Mouse (Mus musculus) midbrain, embryonic 13.5 days (tissue): ENCODE measurements around the gene Slamf8. TPM values are rescaled to one million over a fixed set of nuclear protein-coding genes. Genes with fewer than 3 reads are reported as not detected.
A peak's percentile ranks its signal among the peaks of the same experiment; 100 is the strongest.

ENCODE experiments used
- ATAC-seq: fragments of 200-750 bp; cut with Nextera tagmentation; 2 replicates; pipeline ENCODE4 v1.8.0; 2017; ENCODE audit warnings: mild to moderate bottlenecking, moderate TSS enrichment, moderate library complexity
- H3K27ac ChIP-seq: fragments of 300-500 bp; sonication (generic); 2 replicates; pipeline ENCODE4 v1.5.1; 2015; ENCODE audit warnings: inconsistent platforms, mild to moderate bottlenecking, moderate library complexity
- H3K27me3 ChIP-seq: fragments of 300-500 bp; sonication (generic); 2 replicates; pipeline ENCODE4 v1.6.1; 2015; ENCODE audit warnings: mild to moderate bottlenecking, inconsistent platforms
- H3K36me3 ChIP-seq: fragments of 300-500 bp; sonication (generic); 2 replicates; pipeline ENCODE4 v1.6.1; 2015; ENCODE audit warnings: mild to moderate bottlenecking, inconsistent platforms
- H3K4me1 ChIP-seq: fragments of 300-500 bp; sonication (generic); replicated peaks from 2 replicates; pipeline ENCODE4 v1.6.1; 2015; ENCODE audit warnings: inconsistent platforms
- H3K4me2 ChIP-seq: fragments of 300-500 bp; sonication (generic); replicated peaks from 2 replicates; pipeline ENCODE4 v1.6.1; 2015; ENCODE audit warnings: moderate library complexity, mild to moderate bottlenecking, inconsistent platforms
- H3K4me3 ChIP-seq: fragments of 300-500 bp; sonication (generic); replicated peaks from 2 replicates; pipeline ENCODE4 v1.5.1; 2015; ENCODE audit warnings: mild to moderate bottlenecking, inconsistent platforms
- H3K9ac ChIP-seq: fragments of 300-500 bp; sonication (generic); replicated peaks from 2 replicates; pipeline ENCODE4 v1.6.1; 2015; ENCODE audit warnings: mild to moderate bottlenecking, inconsistent platforms
- H3K9me3 ChIP-seq: fragments of 300-500 bp; sonication (generic); 2 replicates; pipeline ENCODE4 v1.6.1; 2016; ENCODE audit warnings: mild to moderate bottlenecking, inconsistent platforms
- WGBS: fragments of 180-500 bp; shearing (Covaris S2); methylation state at CpG from one replicate; pipeline ENCODE4 v1.1.7; 2015; 5-methylcytosine and 5-hydroxymethylcytosine counted together
- polyA plus RNA-seq: library from polyadenylated mRNA; unstranded; fragments of >200 nt; fragmentation: Nextera tagmentation; extraction: Ambion mirVana; gene quantifications from 2 replicates; pipeline ENCODE4 v1.2.1, GENCODE M21; 2015

The Slamf8 gene
- not detected in 2 replicates for polyA plus RNA-seq

- no peak within 1 kb of the TSS for H3K27ac ChIP-seq
- peaks cover 11% of the 10 kb centered on the region for H3K4me1 ChIP-seq
- no peak within 1 kb of the TSS for H3K9ac ChIP-seq
- H3K4me3 ChIP-seq, result no peak within 1 kb of the TSS
- 91% methylated on average over 7 of the region's 7 CpGs for WGBS
- peaks cover 2% of the 10 kb centered on the region; the same call in 1 of the 2 replicates for H3K27me3 ChIP-seq
- no peaks in the 10 kb centered on the region for H3K9me3 ChIP-seq
- no peak for ATAC-seq
- no peaks in the 10 kb centered on the region for H3K36me3 ChIP-seq
- no peak within 1 kb of the TSS for H3K4me2 ChIP-seq
Observed at GRCm38 (mm10) chr1:172590385-172590784, at the start of gene Slamf8. Slamf8 (minus strand) TSS chr1:172590568.

GRCm38 (mm10) chr1:172638781-172639180 lies 48.4 kb upstream of the Slamf8 start:
- Histone ChIP-seq H3K27ac (no peak overlapping the region), H3K9me3 (no peaks in the 10 kb centered on the region), H3K27me3 (no peaks in the 10 kb centered on the region), H3K4me3 (no peak overlapping the region), H3K9ac (no peak overlapping the region), H3K4me1 (no peaks in the 10 kb centered on the region), H3K4me2 (no peak overlapping the region), H3K36me3 (no peaks in the 10 kb centered on the region)
- WGBS, result 77% methylated on average over 2 of the region's 2 CpGs
- no peak for ATAC-seq

GRCm38 (mm10) chr1:172637801-172638200 lies 47.4 kb upstream of the Slamf8 start:
- WGBS, result 80% methylated on average over 4 of the region's 4 CpGs
- no peak for ATAC-seq
- H3K4me3 ChIP-seq, result no peak overlapping the region
- H3K36me3 ChIP-seq, result no peaks in the 10 kb centered on the region
- H3K9me3 ChIP-seq, result no peaks in the 10 kb centered on the region
- H3K4me2 ChIP-seq, result no peak overlapping the region
- H3K27me3 ChIP-seq, result no peaks in the 10 kb centered on the region
- no peak overlapping the region for H3K9ac ChIP-seq
- H3K27ac ChIP-seq, result no peak overlapping the region
- 0 out of 2 replicates have a peak, but pooled peaks cover 3% of the 10 kb centered on the region for H3K4me1 ChIP-seq

- no peak for ATAC-seq
- no peaks in the 10 kb centered on the region for H3K9me3 ChIP-seq
- no peak overlapping the region for H3K4me3 ChIP-seq
- no peak overlapping the region for H3K27ac ChIP-seq
- no peak overlapping the region for H3K4me2 ChIP-seq
- H3K27me3 ChIP-seq, result no peaks in the 10 kb centered on the region
- 0 out of 2 replicates have a peak, but pooled peaks cover 6% of the 10 kb centered on the region for H3K4me1 ChIP-seq
- H3K9ac ChIP-seq, result no peak overlapping the region
- 93% methylated on average over 5 of the region's 5 CpGs for WGBS
- H3K36me3 ChIP-seq, result no peaks in the 10 kb centered on the region
Observed at GRCm38 (mm10) chr1:172636266-172636665, 45.9 kb upstream of the Slamf8 start.

- Histone ChIP-seq H3K4me2 (no peak overlapping the region), H3K4me3 (no peak overlapping the region), H3K4me1 (0 out of 2 replicates have a peak, but pooled peaks cover 6% of the 10 kb centered on the region), H3K9ac (no peak overlapping the region), H3K27ac (no peak overlapping the region), H3K9me3 (no peaks in the 10 kb centered on the region), H3K27me3 (no peaks in the 10 kb centered on the region), H3K36me3 (no peaks in the 10 kb centered on the region)
- 71% methylated on average over 4 of the region's 4 CpGs for WGBS
- ATAC-seq, result no peak
Observed at GRCm38 (mm10) chr1:172635258-172635657, 44.9 kb upstream of the Slamf8 start.

- Histone ChIP-seq H3K27ac (no peak overlapping the region), H3K27me3 (no peaks in the 10 kb centered on the region), H3K9ac (no peak overlapping the region), H3K36me3 (no peaks in the 10 kb centered on the region), H3K9me3 (no peaks in the 10 kb centered on the region), H3K4me1 (0 out of 2 replicates have a peak, but pooled peaks cover 6% of the 10 kb centered on the region), H3K4me2 (no peak overlapping the region), H3K4me3 (no peak overlapping the region)
- ATAC-seq, result no peak
- WGBS, result 92% methylated on average over 2 of the region's 2 CpGs
Observed at GRCm38 (mm10) chr1:172634136-172634535, 43.8 kb upstream of the Slamf8 start.

- H3K36me3 ChIP-seq, result no peaks in the 10 kb centered on the region
- ATAC-seq, result peak; percentile 98
- H3K4me1 ChIP-seq, result 0 out of 2 replicates have a peak, but pooled peaks cover 6% of the 10 kb centered on the region
- no peaks in the 10 kb centered on the region for H3K27me3 ChIP-seq
- H3K4me2 ChIP-seq, result peak within 1 kb of the TSS; percentile 79
- H3K9me3 ChIP-seq, result no peaks in the 10 kb centered on the region
- peak within 1 kb of the TSS; percentile 71 for H3K9ac ChIP-seq
- peak within 1 kb of the TSS; percentile 70 for H3K4me3 ChIP-seq
- under 1% methylated on average over 53 of the region's 53 CpGs for WGBS
- H3K27ac ChIP-seq, result peak within 1 kb of the TSS; percentile 72
Observed at GRCm38 (mm10) chr1:172632451-172633326, 42.3 kb upstream of the Slamf8 start, which contains the start of gene Dusp23. Dusp23 (minus strand) TSS chr1:172632962.

- no peaks in the 10 kb centered on the region for H3K9me3 ChIP-seq
- no peak for ATAC-seq
- no peaks in the 10 kb centered on the region for H3K27me3 ChIP-seq
- H3K4me2 ChIP-seq, result no peak overlapping the region
- no peak overlapping the region for H3K27ac ChIP-seq
- H3K4me1 ChIP-seq, result 0 out of 2 replicates have a peak, but pooled peaks cover 6% of the 10 kb centered on the region
- no peak overlapping the region for H3K4me3 ChIP-seq
- WGBS, result 83% methylated on average over 5 of the region's 5 CpGs
- no peaks in the 10 kb centered on the region for H3K36me3 ChIP-seq
- no peak overlapping the region for H3K9ac ChIP-seq
Observed at GRCm38 (mm10) chr1:172631721-172632120, 41.4 kb upstream of the Slamf8 start.

GRCm38 (mm10) chr1:172629831-172630230 lies 39.5 kb upstream of the Slamf8 start:
- Histone ChIP-seq H3K4me3 (no peak overlapping the region), H3K27me3 (no peaks in the 10 kb centered on the region), H3K4me2 (no peak overlapping the region), H3K27ac (no peak overlapping the region), H3K4me1 (0 out of 2 replicates have a peak, but pooled peaks cover 6% of the 10 kb centered on the region), H3K36me3 (no peaks in the 10 kb centered on the region), H3K9ac (no peak overlapping the region), H3K9me3 (no peaks in the 10 kb centered on the region)
- 81% methylated on average over 7 of the region's 7 CpGs for whole genome bisulfite sequencing
- ATAC-seq, result no peak

GRCm38 (mm10) chr1:172626306-172626705 lies 35.9 kb upstream of the Slamf8 start:
- no peaks in the 10 kb centered on the region for H3K36me3 ChIP-seq
- H3K9ac ChIP-seq, result no peak overlapping the region
- no peak overlapping the region for H3K4me3 ChIP-seq
- H3K4me1 ChIP-seq, result no peaks in the 10 kb centered on the region
- no peak overlapping the region for H3K4me2 ChIP-seq
- H3K9me3 ChIP-seq, result no peaks in the 10 kb centered on the region
- no peak for ATAC-seq
- 95% methylated on average over 3 of the region's 3 CpGs for WGBS
- no peak overlapping the region for H3K27ac ChIP-seq
- H3K27me3 ChIP-seq, result no peaks in the 10 kb centered on the region

- Histone ChIP-seq H3K36me3 (no peaks in the 10 kb centered on the region), H3K9me3 (no peaks in the 10 kb centered on the region), H3K4me3 (no peak overlapping the region), H3K9ac (no peak overlapping the region), H3K27me3 (no peaks in the 10 kb centered on the region), H3K4me2 (no peak overlapping the region), H3K4me1 (no peaks in the 10 kb centered on the region), H3K27ac (no peak overlapping the region)
- WGBS, result 84% methylated on average over 3 of the region's 3 CpGs
- no peak for ATAC-seq
Observed at GRCm38 (mm10) chr1:172624081-172624480, 33.7 kb upstream of the Slamf8 start.

- WGBS, result 77% methylated on average over 5 of the region's 5 CpGs
- ATAC-seq, result no peak
Observed at GRCm38 (mm10) chr1:172623599-172623998, 33.2 kb upstream of the Slamf8 start.

More at GRCm38 (mm10) chr1:172623599-172623998, 33.2 kb upstream of the Slamf8 start:
- H3K9me3 ChIP-seq, result no peaks in the 10 kb centered on the region
- no peak overlapping the region for H3K27ac ChIP-seq
- no peak overlapping the region for H3K4me2 ChIP-seq
- no peaks in the 10 kb centered on the region for H3K36me3 ChIP-seq
- no peaks in the 10 kb centered on the region for H3K4me1 ChIP-seq
- H3K27me3 ChIP-seq, result no peaks in the 10 kb centered on the region
- H3K4me3 ChIP-seq, result no peak overlapping the region
- no peak overlapping the region for H3K9ac ChIP-seq
